In the genomic region with DNA sequence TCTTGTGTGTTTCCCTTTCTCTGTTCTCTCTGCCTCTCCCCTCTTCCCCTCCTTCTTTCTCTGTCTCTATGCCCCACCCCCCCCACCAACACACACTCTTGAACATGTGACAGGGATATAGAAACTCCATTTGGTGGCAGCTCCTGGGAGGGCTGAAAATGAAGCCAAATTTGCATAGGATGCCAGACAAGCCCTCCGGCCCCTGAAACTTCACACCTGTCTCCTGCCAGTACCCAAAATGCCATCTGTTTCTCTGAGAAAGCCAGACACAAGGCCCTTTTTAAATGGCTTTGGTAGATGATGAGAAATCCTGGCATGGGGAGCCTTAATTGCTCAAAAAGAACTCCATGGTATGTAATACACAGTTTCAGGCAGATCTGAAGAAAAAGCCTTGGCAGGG, we compare ENCODE assay signal across 12 mouse cellular contexts. TPM values are rescaled to one million over a fixed set of nuclear protein-coding genes. Genes with fewer than 3 reads are reported as not detected.
DNase-seq lines count a peak whose midpoint lies in the region; ATAC-seq lines count a peak whose summit lies in the region.
"Had no signal": no experiment of that assay in that cellular context is flagged by ENCODE, and none has a peak within 500 bp of the region (broad histone marks: within the 10 kb centered on the region; RNA-seq: fewer than 3 reads in every experiment).

No protein-coding gene starts in this region.

- H3K4me1 ChIP-seq in hindbrain, embryonic 14.5 days (replicated peaks; ENCODE audit: control insufficient read depth, insufficient read depth, low read length) = 0 out of 2 replicates have a peak, but pooled peaks cover 6% of the 10 kb centered on the region
- no peaks in the 10 kb centered on the region for H3K4me1 ChIP-seq in hindbrain, embryonic 11.5 days (replicated peaks; ENCODE audit: control insufficient read depth, insufficient read depth, low read length)

- no peaks in the 10 kb centered on the region for H3K27me3 ChIP-seq in hindbrain, embryonic 14.5 days (ENCODE audit: control insufficient read depth, insufficient read depth, low read length)
- no peaks in the 10 kb centered on the region for H3K27me3 ChIP-seq in hindbrain, embryonic 11.5 days (ENCODE audit: control insufficient read depth, insufficient read depth, low read length)

- no peak overlapping the region for H3K4me3 ChIP-seq in hindbrain, embryonic 14.5 days (replicated peaks; ENCODE audit: low read length)
- H3K4me3 ChIP-seq in hindbrain, embryonic 11.5 days (ENCODE audit: low read depth, low read length) = no peak overlapping the region

- WGBS in hindbrain, embryonic 14.5 days = 59% methylated on average over 1 of the region's 1 CpGs
- 70% methylated on average over 1 of the region's 1 CpGs for WGBS in hindbrain, embryonic 11.5 days

- H3K9ac ChIP-seq in hindbrain, embryonic 14.5 days = no peak overlapping the region
- H3K9ac ChIP-seq in hindbrain, embryonic 11.5 days (ENCODE audit: low read depth, low read length) = no peak overlapping the region
- H3K9ac ChIP-seq: liver, embryonic 14.5 days had no signal

- no peak overlapping the region for H3K4me2 ChIP-seq in hindbrain, embryonic 14.5 days (replicated peaks)
- H3K4me2 ChIP-seq in hindbrain, embryonic 11.5 days (replicated peaks; ENCODE audit: low read depth, low read length) = no peak overlapping the region

- no peaks in the 10 kb centered on the region for H3K9me3 ChIP-seq in hindbrain, embryonic 14.5 days (ENCODE audit: control insufficient read depth, low read length)
- no peaks in the 10 kb centered on the region for H3K9me3 ChIP-seq in hindbrain, embryonic 11.5 days (ENCODE audit: control insufficient read depth, low read length)

- no peaks in the 10 kb centered on the region for H3K36me3 ChIP-seq in hindbrain, embryonic 14.5 days (replicated peaks; ENCODE audit: control insufficient read depth, insufficient read depth)
- no peaks in the 10 kb centered on the region for H3K36me3 ChIP-seq in hindbrain, embryonic 11.5 days (ENCODE audit: control insufficient read depth, insufficient read depth, low read length)

- no peak for DNase-seq in hindbrain, embryonic 14.5 days (ENCODE audit: low spot score)
- no peak for DNase-seq in hindbrain, embryonic 11.5 days (ENCODE audit: low spot score)
- peak; percentile 13 for DNase-seq in right cerebral cortex, postnatal 4 days
- no peak for DNase-seq in right cerebral cortex, postnatal 14 days
- DNase-seq in cerebellum, postnatal 36 days = peak; percentile 67 to 69
- DNase-seq in spleen, postnatal 4 days (ENCODE audit: low spot score in 2 of 2) = no peak
- no peak for DNase-seq in spleen, postnatal 14 days (ENCODE audit: low spot score in 2 of 2)
- no peak for DNase-seq in neural tube, embryonic 10.5 days (ENCODE audit: extremely low spot score, low spot score)
- DNase-seq: kidney, adult 11 months; thymus, postnatal 4 days had no signal

- H3K27ac ChIP-seq in hindbrain, embryonic 14.5 days = peak overlapping the region; percentile 44; the same call in 1 of the 2 replicates
- no peak overlapping the region for H3K27ac ChIP-seq in hindbrain, embryonic 11.5 days (ENCODE audit: low read depth, low read length)
- H3K27ac ChIP-seq: liver, embryonic 14.5 days had no signal

- no peak for ATAC-seq in hindbrain, embryonic 14.5 days (ENCODE audit: low FRiP score)
- ATAC-seq in hindbrain, embryonic 11.5 days (ENCODE audit: low FRiP score) = no peak
- ATAC-seq: midbrain, embryonic 16.5 days had no signal

RNA-seq across cellular contexts. Expression of gene Plxna2, which starts 31.3 kb away (rescaled TPM):
- 44.4 and 48.3 TPM in 2 replicates for polyA plus RNA-seq in hindbrain, embryonic 14.5 days (2014; fragmentation: Nextera tagmentation; extraction: Ambion mirVana)
- polyA plus RNA-seq in hindbrain, embryonic 11.5 days (2014; fragmentation: Nextera tagmentation; extraction: Ambion mirVana) = 23.2 and 25.4 TPM in 2 replicates

Comparison
In these comparisons a context has a peak if more than half of its experiments do, and no peak if none do; other contexts are left out.
1. DNase-seq: peak in right cerebral cortex, postnatal 4 days (single experiment) and cerebellum, postnatal 36 days (2 of 2); none in hindbrain, embryonic 14.5 days (single experiment), hindbrain, embryonic 11.5 days (single experiment), right cerebral cortex, postnatal 14 days (single experiment), spleen, postnatal 4 days (0 of 2), spleen, postnatal 14 days (0 of 2) and neural tube, embryonic 10.5 days (single experiment).